Mouse (Mus musculus) embryo, embryonic 10 days (tissue): ENCODE results near the gene Fbxl3.

Experiments
- DNase-seq: peaks from one replicate; pipeline ENCODE4 v3.0.0-alpha.2; 2015; ENCODE audit warnings: low spot score

The Fbxl3 gene

DNA sequence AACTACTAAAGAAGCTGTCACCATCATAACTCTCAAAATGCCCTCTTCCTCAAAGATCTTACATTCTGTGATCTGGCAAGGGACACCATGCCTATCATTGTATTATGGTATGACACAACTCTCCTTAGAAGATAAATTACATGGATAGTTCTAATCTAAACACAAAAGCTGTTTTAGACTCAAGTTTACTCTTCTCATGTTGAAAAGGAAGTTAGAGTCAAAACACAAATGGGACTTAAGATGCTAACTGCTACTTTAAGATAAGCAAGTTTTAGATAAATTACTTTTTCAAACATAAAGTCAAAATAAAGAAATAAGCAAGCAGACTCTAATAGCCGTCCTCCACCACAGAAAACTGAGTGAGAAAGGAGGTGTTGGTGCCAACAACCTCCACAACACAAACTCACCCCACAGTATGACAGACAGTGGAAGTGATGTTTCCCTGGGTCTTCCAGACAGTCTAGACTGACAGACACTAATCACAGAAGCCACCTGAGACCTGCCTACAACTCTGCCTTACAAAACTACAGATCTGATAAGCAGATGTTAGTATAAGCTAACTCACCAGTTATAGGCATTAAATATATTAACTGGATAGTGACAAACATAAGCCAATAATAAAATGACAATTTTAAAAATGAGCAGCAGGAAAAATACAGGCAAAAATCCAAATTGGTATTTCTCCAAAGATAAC lies 13.4 kb downstream of the Fbxl3 start:
- no peak for DNase-seq

GRCm38 (mm10) chr14:103079209-103079977 lies 20.0 kb downstream of the Fbxl3 start:
- no peak for DNase-seq

- no peak for DNase-seq
These were observed 21.1 kb downstream of the Fbxl3 start for GRCm38 (mm10) chr14:103078006-103078912.

- DNase-seq, result no peak
These were observed 21.9 kb downstream of the Fbxl3 start for GRCm38 (mm10) chr14:103077272-103078005.

DNA sequence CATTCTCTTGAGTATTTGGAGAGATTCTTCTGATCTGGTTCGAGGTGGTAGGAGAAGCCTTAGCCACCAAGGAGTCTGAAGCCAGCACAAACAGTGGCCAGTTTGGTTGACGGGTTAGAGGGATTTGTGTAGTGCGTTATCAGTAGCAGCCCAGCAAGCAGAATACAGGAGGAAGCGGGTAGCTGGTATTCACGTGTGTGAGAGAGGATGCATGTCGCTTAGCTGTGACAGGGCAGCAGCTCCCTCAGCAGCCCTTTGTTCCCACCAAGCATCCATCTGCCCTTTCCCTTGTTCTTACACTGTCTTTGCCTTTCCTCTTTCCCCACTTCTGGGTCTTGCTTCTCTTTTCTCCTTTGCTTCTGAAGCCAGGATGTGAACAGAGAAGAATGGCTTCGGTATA lies 24.2 kb downstream of the Fbxl3 start:
- no peak for DNase-seq

- no peak for DNase-seq
These were observed 25.5 kb downstream of the Fbxl3 start for GRCm38 (mm10) chr14:103073825-103074224.

DNA sequence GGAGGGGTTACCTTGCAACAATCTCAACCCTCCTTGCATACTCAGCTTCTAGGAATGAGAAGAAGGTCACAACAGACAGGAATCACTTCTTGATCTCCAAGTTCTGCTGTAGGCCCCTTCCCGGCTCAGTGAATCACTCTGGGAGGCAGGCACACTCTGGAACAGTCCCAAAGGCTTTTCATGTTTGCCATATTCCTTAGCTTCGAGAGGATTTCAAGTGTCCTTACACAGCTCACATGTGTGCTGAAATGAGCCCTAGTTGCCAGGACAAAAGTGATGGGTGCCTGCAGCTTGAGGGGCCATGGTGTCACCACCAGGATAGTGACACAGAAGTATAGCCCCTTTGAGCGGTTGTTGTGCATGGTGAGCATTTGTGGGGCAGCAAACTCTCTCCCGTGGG lies 26.6 kb downstream of the Fbxl3 start:
- DNase-seq, result no peak

DNA sequence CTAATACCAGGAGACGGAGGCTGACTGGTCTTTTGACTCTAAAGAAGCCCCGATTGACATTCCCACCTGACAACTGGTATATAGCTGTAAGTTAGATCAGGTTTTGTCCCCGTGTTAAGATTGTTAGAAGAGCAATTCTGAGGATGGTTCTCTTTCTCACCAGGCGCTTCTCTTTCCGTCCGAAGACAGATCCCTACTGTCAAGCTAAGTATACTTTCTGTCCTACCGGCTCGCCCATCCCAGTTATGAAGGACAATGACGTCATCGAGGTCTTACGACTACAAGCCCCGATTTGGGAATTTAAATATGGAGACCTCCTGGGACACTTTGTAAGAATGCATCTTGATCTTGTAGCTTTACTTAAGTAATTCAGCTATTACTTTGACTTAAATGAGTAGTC lies 27.9 kb downstream of the Fbxl3 start:
- DNase-seq, result no peak

DNA sequence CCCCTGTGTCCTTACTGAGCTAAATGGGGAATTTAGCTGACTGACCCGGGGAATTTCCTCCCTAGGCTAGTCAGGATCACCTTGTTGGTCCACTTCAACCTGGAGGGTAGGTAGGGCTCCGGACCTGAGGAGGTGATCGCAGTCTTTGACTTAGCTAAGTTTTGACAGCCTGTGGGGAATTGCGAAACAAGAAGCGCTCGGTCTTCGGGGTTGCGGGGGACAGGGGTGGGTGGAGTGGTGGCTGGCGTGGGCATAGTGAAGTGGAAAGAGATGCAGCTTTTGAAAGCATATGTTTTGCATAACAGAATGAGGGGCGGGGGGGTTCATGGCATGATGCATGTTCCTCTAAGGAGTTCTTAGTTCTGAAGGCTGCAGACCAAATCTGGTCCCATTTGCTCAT lies 28.6 kb downstream of the Fbxl3 start:
- no peak for DNase-seq

DNA sequence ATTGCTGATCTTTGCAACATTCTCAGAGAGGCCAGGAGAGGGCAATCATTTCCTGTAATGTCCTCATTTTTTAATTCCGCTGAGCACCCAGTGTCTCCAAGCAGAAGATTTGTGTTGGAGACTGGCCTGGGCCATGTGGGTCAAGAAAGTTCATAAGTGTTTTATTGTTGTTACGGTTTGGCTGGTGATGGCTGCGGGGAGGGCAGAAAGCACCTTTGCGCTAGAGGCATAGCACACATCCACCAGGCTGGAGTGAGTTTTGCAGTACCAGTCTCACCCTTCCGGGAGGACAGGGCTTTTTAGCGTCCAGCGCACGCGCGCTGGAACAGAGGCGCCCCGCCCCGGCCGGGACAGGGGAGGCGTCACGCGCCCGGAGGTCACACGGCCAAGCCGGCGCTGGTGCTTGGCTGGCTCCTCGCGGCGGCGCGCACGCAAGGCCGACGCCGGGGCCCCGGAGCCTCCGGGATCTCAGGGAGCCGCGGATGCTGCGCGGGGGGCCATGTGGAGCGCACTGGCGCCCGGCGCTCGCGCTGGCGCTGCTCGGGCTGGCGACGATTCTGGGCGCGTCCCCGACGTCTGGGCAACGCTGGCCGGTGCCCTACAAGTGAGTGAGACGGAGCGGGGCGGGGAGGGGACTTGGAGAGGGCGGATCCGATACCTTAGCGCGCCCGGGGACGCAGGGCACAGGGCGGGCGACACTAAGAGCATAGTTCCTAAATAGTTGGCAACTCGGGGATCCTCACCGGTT lies 29.3 kb downstream of the Fbxl3 start, which contains the start of gene Cln5:
Cln5 (plus strand) TSS at position 353 of the 748 bp plus-strand sequence.
- DNase-seq, result peak; percentile 93

DNA sequence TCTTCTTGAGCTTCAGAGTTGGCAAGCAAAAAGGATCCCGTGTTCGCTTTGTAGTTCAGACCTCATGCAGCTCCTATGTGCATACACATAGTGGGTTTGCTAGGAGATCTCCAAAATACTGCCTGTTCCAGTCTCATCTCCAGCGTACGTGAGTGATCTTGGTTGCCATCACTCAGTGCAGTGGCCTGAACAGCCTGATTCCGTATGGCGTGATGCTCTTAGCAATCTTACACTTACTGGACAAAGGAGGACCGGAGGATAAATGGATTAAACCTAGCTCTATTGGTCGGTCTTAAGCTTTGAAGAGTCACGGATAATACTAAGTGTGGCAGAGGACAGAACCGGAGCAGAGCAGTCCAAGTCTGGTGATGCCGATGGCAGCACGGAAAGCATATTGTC lies 29.9 kb downstream of the Fbxl3 start:
- DNase-seq, result no peak

GRCm38 (mm10) chr14:103065294-103066167 lies 33.8 kb downstream of the Fbxl3 start:
- peak; percentile 68 for DNase-seq

DNA sequence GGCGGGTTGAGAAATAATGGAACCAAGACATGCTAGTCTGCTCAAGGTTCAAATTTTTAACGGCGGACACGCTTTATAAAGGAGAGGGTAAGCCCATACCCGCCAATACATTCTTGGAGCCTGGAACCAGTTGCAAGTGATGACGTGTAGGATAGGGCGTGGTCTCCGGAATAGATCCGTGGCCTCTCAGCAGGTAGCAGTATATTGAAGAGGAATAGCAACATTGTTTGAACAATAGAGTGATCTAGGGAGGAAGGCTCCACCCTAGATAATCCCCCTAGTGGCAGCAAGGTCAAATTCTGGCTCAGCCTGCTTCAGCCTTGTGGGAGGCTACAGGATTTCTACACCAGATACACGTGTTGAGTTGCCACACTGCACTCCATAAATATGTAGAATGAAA lies 39.9 kb downstream of the Fbxl3 start:
- no peak for DNase-seq

DNA sequence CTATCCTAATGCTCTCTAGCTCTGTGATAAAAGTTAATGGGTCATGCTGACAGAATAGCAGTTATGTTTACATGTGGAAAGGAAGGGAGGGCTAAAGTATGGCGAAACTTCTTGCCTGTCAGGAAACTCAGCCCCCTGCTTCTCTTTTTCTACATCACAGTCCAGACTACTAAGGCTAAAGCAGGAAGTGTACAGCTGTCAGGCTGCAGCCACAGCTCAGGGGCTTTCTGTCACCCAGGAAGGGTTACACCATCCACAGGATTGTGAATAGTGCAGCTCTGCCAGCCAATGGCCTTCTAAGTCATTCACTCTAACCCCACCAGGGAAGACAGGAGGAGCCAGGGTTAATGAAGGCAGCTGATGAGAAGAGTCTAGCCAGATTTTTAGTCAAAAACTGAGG lies 40.4 kb downstream of the Fbxl3 start:
- DNase-seq, result no peak

- DNase-seq, result no peak
These were observed 42.8 kb downstream of the Fbxl3 start for GRCm38 (mm10) chr14:103056601-103057000.

DNA sequence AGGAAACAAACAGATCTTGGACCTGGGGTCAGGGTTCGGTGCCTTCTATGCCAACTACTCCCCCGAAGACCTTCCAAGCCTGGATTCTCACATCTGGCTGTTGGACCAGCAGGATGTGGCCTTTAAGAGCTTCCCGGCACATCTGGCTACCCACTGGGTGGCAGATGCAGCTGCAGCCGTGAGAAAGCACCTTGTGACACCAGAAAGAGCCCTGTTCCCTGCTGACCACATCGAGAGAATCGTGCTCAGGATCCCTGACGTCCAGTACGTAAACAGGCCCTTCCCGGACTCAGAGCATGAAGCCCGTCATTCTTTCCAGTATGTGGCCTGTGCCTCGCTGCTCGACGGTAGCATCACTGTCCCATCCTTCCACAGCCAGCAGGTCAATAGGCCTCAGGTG lies 44.6 kb downstream of the Fbxl3 start:
- no peak for DNase-seq

DNA sequence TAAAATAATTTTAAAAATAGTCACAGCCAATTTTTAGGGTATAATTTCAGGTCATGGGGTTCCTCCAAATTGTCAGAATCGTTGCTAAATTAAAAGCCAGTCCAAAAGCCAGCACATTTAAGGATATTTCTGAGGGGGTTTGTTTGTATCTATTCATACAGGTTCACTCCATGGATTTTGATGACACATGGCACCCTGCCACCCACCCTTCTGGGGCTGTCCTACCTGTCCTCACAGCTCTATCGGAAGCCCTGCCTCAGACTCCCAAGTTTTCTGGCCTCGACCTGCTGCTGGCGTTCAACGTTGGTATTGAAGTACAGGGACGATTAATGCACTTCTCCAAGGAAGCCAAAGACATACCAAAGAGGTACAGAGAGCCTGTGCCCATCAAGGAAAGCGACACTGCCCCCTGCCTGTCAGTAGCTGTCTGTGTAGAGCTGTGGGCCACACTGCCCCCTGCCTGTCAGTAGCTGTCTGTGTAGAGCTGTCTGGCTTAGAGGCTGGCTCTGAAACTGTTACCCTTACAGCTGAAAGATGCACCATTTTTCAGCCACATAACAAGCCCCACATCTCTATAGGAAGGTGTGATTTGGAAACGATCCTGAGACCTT lies 48.1 kb downstream of the Fbxl3 start:
- peak; percentile 89 for DNase-seq

GRCm38 (mm10) chr14:103048292-103049086 lies 50.9 kb downstream of the Fbxl3 start:
- DNase-seq, result no peak

GRCm38 (mm10) chr14:103046677-103047076 lies 52.7 kb downstream of the Fbxl3 start, which contains the start of gene Acod1:
TSS of gene Acod1 (plus strand) at chr14:103046977.
- DNase-seq, result no peak
